8 mouse cellular contexts compared by ENCODE assay signal in the genomic region with DNA sequence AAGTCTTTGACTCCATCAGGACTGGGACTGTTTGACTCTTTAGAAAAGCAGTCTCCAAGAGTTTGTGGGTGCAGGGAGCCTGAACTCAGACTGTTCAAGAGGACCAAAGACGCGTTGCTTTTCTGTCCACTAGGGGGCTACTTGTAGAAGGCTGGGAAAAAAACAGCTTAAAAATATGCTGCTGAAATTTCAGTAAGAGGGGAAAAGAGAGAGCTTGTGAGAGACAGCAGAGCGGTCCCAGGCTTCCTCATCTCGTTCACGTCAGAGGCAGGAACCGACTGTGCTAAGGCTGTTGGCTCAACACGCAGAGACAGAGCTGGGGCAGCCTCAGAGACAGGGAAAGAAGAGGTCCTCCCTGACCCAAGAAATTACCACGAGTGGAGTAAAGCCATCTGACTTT. TPM values are rescaled to one million over a fixed set of nuclear protein-coding genes. Genes with fewer than 3 reads are reported as not detected.
DNase-seq lines count a peak whose midpoint lies in the region.

Tnr (plus strand) TSS at position 192 of the 400 bp plus-strand sequence.

- DNase-seq in A20 (ENCODE audit: low read depth, low spot score) (peak; percentile 44), MN1 (ENCODE audit: low spot score) (peak; percentile 46)
- DNase-seq in cerebellum, postnatal 36 days: peak; percentile 73 to 83
- DNase-seq in frontal cortex, postnatal 36 days (ENCODE audit: low spot score in 2 of 2): peak; percentile 70 to 87
- peak; percentile 78 for DNase-seq in layer of hippocampus, adult 9-10 months (ENCODE audit: low spot score)
- peak; percentile 10 for DNase-seq in lung, postnatal 25 days (ENCODE audit: low spot score)
- DNase-seq in right cerebral cortex, postnatal 25 days: peak; percentile 74
- DNase-seq in gastrocnemius, postnatal 4 days (ENCODE audit: low spot score in 2 of 2): no peak

RNA-seq across cellular contexts. Expression of gene Tnr, which starts in this region (rescaled TPM):
- total RNA-seq in gastrocnemius, postnatal 4 days (2021): under 1 TPM; 0.03 to 0.15 TPM

Comparison
In these comparisons a context has a peak if more than half of its experiments do, and no peak if none do; other contexts are left out.
1. DNase-seq: peak in A20 (single experiment), MN1 (single experiment), cerebellum, postnatal 36 days (2 of 2), frontal cortex, postnatal 36 days (2 of 2), layer of hippocampus, adult 9-10 months (single experiment), lung, postnatal 25 days (single experiment) and right cerebral cortex, postnatal 25 days (single experiment); none in gastrocnemius, postnatal 4 days (0 of 2).